Mouse (Mus musculus) adrenal gland, adult 2 months (tissue): ENCODE results near the gene Ccdc9b. TPM values are rescaled to one million over a fixed set of nuclear protein-coding genes. Genes with fewer than 3 reads are reported as not detected.

Source experiments
- DNase-seq: peaks from one replicate; pipeline ENCODE4 v3.0.0; 2021
- polyA plus RNA-seq: library from polyadenylated mRNA; depleted of rRNA; stranded (reverse); fragments of >200 nt; gene quantifications from 2 replicates; pipeline ENCODE4 v1.2.3, GENCODE M21; 2012
- total RNA-seq, 2 experiments: library from RNA; stranded (reverse); gene quantifications; 2 replicates each; pipeline ENCODE4 v1.2.3; 2021

Gene Ccdc9b
- total and polyA plus RNA-seq, 3 experiments, result 3.3 to 13.9 (median 4.0) TPM

DNA sequence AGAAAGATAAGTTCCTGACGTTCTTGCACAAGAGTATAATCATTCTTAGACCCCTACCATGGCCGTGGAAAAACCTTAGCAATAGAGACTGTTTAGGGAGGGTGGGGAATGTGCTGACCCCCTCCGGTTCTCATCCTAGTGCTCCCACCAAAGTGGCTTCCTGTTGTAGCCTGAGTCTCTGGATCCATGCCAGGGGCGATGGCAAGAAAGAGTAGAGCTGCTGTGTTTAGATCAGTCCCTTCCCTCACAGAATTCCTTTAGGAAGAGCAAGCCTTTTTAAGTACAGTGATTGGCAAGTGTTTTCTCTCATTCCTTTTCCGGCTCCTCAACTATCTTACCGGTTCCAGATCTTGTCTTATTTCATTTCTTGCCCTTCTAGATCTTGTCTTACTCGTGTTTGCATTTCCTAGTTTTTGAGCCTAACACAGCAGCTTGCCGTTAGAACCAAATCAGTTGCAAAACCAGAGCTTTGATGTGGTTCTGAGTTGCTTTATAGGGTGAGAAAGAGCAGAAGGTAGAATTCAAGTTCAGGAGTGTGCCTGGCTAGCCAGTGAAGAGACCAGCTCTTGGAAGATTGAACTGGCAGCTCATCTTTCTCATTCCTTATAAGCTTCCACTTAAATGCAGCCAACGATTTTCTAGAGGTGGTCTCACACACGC, 15.0 kb downstream of the Ccdc9b start:
- no peak for DNase-seq

DNA sequence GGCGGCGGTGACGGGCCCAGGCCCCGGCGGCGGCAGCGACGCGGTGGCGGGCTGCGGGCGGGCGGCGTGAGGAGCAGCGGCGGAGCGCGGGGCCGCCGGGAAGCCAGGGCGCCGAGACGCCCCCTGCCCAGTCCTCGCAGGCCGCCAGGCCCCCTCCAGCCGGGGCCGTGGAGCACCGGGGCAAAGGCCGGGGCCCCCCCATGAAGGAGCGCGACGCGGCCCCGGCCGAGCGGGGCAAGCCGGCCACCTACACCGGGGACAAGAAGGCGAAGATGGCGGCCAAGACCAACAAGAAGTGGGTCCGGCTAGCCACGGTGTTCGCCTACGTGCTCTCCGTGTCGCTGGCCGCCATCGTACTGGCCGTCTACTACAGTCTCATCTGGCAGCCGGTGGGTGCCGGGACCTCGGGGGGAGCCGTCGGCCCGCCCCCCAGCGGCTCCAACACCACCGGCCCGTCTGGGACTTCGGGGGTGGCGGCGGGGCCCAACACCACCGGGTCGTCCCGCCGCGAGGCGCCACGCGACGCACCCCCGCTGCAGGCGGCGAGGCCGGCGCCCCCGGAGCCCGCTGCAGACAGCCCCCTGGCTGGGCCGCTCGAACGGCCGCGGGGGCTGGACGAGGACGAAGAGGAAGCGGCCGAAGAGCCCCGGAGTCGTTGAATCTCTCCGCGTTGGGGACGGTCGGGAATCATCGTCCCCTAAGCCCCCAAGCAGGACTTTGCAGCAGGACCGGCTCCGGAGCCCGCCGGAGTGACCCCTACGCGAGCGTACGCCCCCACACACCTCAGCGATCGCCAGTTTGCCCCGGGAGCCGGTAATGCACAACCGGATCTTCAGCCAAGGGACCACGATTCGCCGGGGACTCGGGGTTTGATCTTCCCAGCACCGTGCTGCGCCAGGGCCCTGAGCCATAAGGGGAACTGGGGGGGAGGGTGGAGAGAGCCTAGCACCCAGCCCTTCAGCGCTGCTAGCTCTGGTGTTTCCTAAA, 16.3 kb downstream of the Ccdc9b start:
- peak; percentile 67 for DNase-seq

DNA sequence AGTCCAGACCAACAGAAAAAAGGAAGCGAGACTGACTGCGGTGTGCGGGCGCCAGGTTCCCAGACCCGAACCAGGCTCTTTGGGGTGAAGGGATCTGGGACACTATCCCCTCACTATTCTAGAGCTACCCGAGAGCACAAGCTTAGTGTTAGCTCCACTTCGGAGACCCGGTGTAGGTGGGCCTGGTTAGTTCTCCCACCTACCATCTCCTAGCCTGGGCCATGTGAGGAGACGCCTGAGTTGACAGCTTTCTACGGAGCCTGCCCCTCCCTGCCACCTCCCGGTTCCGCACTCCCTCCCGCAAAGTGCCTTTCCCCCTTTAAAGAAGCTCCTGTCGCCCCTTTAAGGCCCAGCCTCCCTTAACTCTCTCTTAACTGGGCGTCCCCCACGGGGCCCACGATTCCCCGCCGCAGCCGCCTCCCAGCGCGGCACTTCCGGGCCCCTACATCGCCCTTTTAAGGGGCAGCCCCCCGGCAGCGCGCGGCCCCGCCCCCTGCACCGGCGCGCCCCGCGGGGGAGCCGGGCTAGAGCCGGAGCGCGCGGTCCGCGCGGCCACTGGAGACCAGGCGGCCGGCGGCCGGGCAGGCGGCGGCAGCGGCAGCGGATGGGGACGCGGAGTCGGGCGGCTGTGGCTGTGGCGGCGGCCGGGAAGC, 17.1 kb downstream of the Ccdc9b start, which contains the start of gene Inafm2:
Gene Inafm2, plus strand, starts transcription at position 527 of the 653 bp plus-strand sequence.
- DNase-seq, result peak; percentile 97

DNA sequence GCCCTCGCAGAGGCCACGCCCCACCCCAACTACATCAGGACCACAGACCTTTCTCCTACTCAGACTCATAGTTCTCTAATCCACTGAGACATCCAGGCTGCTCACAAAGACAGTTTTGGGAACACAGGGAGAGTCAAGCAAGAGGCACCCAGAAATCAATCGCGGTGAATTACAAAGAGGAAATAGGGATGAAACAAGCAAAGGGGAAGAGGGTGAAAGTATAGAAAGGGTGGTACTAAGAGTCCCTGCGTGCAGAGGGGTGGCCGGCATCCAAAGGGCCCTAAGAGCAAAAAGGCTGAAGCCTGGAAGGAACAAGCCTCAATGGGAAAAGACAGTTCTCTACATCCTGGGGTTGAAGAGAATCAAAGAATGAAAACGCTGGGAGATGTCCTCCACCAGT, 17.8 kb downstream of the Ccdc9b start:
- peak; percentile 5 for DNase-seq

DNA sequence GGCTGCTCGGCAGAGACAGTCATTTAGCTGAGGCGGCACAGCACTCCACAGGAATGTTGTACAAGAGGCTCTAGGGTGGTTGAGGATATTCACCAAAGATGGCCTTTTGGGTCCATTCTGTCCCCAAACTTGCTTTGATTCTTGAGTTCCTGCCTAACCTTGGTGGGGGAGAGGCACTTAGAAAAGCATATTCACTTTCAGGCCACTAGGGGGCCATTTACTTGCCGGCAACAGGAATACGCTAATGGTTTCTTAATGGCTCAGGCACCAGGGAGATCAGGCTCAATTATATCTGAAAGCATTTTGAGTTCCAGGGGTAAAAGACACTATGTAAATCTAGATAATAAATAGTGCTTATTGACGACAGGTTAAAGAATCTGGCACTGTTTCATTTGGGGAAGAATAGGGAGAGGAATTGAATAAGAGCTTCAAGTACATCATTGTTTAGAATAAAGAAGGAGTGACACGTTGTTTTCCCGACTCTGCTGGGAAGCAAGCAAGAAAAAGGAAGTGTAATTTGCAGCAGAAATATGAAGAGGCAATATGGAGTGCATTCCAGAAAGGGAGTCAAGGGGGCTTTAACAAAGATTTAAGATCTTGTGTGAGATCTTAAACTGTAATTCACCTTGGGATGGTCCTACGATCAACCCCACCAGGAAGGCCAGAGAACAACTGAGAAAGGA, 19.1 kb downstream of the Ccdc9b start:
- peak; percentile 55 for DNase-seq

DNA sequence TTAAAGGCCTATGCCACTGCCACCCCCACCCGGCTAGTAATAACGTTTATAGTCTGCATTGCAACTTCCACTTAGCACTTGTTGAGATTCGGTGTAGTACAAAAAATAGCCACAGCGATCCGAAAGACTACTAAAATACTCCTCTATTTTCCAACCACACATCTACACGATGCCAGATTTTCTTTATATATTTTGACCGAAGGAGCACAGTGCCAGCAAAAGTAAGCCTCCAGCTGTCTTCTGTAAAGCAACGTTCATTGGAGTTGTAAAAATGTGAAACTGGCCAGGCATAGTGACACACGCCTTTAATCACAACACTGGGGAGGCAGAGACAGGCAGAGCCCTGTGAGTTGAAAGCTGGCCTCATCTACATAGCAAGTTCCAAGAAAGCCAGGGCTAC, 21.3 kb downstream of the Ccdc9b start:
- DNase-seq, result peak; percentile 1

DNA sequence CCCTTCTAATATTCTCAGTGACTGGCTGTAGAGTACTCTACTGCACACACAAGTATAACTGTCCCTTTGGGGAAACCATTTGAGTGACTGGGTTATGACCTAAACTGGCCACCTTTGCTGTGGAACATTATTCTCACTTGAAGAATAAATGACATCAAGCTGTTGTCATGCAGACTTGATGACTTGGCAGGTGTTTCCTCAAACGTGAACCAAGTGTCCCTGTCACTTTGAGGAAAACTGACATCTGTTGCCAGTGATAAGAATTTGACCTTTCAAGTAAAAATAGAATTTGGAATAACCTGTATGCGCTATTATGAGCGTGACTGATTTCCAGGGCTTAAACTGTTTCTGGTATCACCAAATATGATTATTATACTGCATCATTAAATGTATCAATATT, 22.1 kb downstream of the Ccdc9b start:
- no peak for DNase-seq

DNA sequence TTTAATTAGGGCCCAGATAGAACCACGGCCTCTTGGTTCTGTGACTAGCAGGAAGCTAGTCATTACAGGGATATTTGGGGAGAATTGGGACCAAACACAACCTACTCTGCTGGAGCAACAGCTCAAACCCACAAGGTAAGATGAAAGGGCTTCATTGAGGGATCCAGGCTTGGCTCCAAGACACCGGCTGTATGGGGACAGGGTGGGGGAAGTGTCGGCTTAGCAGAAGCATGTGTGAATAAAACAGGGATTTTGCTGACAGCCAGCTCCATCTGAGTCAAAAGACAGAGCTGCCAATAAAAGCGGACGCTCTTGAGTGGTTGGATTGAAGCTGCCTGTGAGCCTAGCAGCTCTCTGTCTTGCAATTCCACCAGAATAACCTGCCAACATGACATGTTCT, 29.1 kb downstream of the Ccdc9b start:
- peak; percentile 0 for DNase-seq

DNA sequence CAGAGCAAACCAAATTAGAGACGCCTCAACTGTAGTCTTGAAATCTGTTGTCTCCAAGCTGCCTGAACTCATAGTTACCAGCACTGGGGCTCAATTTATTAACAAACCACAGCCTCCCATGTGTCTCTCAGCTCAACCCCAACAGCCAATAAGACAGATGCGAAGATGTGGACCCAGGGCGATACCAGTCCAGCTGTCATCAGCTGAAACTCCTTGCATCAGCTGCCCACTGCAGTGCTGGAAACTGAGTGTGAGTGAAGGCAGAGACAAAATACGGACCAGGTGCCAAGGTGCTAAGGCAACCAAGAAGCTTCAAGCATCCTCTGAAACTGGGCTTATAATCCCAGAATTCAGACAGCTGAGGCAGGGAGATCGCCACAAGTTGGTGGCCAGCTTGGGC, 30.5 kb downstream of the Ccdc9b start:
- DNase-seq, result no peak

DNA sequence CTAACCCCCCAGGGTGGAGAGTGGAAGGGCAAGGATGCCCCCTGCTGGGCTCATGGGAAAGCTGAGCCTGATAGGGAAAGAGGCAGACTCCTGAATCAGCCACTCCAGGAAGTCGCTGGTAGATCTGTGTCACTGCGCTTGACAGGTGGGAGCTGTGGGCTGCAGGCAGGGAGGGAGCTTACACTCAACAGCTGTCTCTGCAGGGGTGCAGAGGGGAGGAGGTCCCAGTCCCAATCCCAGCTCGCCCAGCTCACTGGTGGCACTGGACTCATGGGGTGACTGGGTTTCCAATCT, 31.9 kb downstream of the Ccdc9b start:
- peak; percentile 87 for DNase-seq

DNA sequence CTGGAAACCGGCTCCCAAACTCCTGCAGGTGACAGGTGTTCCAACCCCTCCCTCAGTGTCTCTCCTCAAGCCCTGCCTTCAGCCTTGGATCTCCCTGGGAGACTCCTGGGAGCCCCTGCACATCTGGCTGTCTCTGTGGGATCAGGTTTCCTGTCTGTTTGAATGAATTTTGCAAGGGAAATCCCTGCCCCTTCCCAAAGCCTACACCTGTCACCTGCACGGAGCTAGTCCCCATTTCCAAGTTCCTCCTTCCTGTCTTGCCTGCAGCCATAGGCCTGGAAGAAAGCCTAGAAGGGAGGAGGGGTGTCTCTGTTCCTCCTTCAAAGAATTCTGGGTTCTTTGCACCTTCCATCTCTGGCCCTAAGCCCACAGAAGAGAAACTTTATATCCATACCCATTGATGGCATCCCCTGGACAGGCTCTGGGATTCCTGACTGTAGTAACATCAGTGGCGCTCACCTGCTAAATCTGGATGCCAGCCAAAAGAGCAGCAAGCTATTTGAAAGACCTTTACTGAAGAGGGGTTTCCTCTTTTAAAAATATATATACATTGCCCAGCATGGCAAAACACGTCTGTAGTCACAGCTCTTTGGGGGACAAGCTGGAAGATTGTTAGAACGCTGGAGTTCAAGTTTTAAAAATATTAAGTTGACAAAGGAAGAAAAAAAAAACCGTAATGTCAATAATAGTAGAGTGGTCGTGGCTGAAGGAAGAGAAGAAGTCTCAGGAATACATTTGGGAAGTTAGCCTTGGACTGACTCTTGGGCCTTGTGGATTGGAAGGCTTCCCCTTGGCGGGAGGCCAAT, 32.4 kb downstream of the Ccdc9b start:
- no peak for DNase-seq

DNA sequence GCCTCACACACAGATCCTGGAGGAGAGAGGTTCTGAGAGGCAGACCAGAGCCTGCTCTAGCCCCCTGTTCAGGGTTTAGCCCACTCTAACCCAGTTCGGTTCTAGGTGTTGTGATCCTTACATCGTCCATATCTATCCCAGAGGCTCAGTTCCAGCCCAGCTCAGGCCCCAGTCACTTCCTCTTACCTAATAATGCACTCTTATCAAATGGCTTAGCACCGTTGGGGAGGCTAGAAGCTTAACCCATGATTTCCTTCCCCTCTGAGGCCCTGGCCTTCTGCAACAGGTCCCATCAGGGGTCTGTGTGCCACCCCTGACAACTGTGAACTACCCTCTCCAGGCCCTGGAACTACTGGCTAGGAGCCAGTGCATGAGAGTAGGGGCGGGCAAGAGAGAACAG, 33.3 kb downstream of the Ccdc9b start:
- no peak for DNase-seq

DNA sequence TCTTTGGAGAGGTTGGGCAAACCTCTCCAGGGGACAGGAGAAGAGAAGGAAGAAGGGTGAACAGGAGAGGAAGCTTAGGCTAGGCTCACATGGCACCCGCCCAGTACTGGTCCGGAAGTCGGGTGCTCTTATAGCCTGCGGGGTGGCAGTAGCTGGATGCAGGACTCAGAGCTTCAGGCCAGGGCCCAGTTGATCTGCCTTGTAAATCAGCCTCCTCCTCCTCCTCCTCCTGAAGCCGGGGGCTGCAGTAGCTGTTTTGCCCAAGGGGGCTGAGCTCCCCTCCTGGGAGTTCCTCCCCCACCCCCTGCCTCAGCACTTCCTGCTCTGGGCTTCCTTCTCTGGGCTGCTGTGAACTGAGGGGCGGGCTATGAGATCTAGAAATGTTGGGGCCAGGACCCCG, 34.1 kb downstream of the Ccdc9b start, which contains the start of gene Plcb2:
Gene Plcb2, minus strand, starts transcription at position 102 of the 400 bp plus-strand sequence.
- DNase-seq, result no peak

DNA sequence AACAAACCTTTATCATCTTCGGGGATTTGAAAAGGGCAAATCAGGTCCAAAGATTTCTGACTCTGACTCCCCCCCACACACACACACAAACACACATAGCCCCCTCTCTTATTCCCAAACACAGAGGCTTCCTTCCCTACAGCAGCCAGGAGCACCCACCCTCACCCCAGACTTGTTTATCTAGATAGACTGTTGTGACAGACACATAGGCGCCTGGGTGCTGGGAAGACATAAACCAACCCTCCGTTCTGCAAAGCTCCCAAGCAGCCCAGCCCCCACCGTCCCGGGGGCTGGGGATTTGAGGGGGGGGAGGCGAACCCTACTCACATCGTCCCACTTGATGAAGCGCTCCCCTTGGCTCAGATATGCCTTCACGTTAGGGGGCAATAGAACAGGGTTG, 34.5 kb downstream of the Ccdc9b start:
- peak; percentile 2 for DNase-seq

DNA sequence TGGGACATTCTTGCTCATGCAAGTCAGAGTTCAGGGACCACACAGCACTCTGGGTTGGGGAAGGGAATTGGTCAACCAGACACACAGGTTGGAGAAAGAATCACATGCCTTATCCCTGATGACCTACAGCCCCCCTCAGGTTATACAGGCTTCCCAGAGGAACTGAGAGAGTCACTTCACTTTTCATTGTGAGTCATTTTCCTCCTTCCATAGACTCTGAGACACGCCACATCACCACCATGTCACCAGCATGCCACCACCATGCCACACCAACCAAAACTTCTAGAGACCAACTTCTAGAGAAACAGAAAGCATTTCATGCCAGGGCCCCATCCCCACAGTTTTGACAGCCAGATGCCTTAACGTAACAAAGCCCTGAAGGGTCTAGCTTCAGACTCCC, 35.6 kb downstream of the Ccdc9b start:
- DNase-seq, result peak; percentile 7

DNA sequence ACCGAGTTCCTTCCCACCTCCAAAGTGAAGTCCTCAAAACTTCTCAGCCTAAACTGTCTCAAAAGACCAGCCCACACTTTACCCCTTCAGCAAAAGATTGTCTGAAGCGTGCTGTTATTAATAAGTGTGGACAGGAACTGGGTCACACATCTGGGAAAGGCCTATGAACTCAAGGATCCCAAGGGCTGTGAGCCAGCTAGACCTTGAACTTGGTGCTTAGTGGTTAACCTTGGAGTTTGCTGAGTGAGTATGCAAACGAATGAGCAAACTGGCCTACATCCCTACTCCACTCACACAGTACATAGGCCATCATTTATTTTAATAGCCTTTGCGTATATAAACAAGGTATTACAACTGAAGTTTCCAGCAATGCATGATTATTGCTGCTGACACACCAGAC, 37.0 kb downstream of the Ccdc9b start:
- DNase-seq, result peak; percentile 83

DNA sequence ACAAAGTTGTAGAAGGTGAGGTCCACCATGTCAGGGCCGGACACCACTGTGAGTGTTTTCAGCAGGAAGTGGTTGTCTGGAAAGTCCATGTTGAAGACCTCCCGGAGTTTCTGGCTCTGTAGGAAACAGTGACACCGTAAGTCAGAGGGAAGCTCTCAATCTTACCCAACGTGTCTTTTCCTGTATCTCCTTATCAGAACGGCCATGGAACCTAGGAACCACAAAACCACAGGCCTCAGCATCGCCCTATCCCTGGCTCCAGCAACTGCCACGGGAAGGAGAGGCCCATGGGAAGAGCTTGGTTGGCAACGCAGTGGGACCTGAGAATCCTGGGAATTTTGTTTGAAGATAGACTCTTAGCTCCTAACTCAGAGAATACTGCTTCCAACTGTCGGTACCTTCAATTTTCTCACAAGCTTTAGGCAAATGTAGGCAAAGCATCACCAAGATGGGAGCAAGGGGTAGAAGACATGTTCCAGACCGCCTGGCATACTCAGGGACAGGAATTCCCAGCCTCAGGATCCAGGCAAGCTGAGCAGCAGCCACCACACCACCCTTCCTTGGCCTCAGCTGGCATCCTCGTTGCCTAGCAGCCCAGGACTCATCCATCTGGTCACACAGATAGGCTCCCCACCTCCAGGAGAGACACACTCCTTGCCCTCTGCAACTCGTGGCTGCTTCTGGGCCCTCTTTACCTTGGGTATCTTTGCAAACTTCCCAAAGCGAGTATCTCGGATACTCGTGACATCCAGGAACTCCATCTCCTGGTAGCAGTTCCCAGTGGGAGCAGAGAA, 38.6 kb downstream of the Ccdc9b start:
- peak; percentile 3 for DNase-seq

DNA sequence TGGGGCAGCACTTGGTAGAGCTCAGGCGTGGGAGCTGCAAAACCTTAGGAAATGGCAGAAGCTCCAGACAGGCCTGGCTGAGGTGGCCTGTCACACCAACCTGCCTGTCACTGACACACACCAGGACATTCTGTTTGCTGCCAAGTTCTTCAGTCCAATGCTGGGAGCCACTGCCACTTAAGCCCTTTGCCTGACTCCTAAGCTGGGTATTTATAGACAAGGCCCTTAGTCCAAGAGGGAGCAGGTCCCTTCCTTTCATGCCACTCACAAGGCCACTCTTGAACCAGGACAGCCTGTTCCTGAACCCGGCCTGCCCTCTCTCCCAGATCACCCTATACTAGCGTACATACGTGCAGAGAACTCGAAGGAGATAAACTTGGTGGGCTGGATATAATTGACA, 45.8 kb downstream of the Ccdc9b start:
- peak; percentile 7 for DNase-seq

DNA sequence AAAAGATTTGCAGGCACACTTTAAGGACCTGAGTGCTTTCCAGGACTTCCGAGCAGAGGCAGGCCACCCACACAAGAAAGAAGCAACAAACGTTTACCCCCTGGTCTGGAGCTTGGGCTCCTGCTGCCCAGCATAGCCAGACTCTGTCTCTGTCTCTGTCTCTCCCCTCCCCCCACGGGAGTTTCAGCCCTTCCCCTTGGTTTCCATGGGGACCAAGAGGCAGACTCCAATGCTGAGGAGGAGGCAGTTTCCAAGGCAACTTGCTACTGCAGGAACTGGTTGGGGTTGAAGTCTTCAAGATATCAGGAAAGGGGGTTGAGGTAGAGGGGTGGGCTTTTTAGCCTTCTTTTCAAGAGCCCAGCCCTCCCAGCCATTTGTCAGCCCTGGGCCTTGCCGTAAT, 48.2 kb downstream of the Ccdc9b start:
- DNase-seq, result no peak

DNA sequence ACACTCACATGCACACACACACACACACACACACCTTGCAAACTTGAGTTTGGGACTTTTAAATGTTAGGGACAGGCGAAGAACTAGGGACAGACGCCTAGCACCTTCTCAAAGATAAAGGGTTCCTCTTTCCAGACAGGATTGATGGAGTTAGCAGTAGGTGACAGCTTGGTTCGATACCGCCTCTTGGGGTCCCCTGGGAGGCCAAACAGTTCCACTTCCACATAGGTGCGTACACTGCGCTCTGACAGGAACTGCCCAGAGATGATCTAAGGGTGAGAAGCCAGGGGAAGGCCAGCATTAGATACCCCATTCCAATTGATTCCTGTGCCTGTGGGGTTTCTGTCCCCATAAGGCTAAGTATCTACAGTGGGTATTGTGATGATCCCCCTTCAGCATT, 48.8 kb downstream of the Ccdc9b start:
- DNase-seq, result no peak
